Mouse (Mus musculus) heart, adult 8-10 months (tissue): Measurements from ENCODE around the gene Gins3. TPM values are rescaled to one million over a fixed set of nuclear protein-coding genes. Genes with fewer than 3 reads are reported as not detected.

Source experiments
- DNase-seq: peaks from one replicate; pipeline ENCODE4 v3.0.0; 2022; ENCODE audit warnings: low spot score
- total RNA-seq, 4 experiments: library from RNA; stranded (reverse); gene quantifications; 2 replicates each; pipeline ENCODE4 v1.2.4; 2022

Gene Gins3
- total RNA-seq, 4 experiments from 2014 or later = 0.71 to 1.9 (median 1.3) TPM

DNA sequence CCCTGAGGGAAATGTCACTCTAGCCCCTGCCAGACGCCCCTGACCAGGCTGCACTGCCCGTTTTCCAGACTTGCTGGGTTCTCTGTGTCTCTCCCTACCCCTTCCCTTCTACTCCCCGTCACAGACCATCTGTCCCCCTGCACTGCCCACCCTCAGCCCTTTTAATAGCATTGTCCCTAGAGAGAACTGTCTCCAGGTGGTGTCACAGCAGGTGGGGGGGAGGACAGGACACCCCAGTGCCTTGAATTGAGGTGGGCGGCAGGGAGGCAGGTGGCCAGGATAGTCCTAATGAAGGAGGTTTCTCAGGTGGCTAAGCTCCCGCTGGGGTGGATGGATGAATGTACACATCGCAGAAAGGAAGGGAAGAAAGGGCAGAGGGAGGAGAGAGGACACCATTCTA, 61.4 kb downstream of the Gins3 start:
- DNase-seq = no peak

Other genes starting within 250 kb of the Gins3 start
- gene Cfap20, start 198.6 kb upstream of the Gins3 start, total RNA-seq = 10 to 100 TPM; 19.8 to 24.3 (median 20.8) TPM
- 10 to 100 TPM; 17.3 to 30.2 (median 28.7) TPM for gene Csnk2a2, start 143.4 kb upstream of the Gins3 start, total RNA-seq
- not detected for gene Ccdc113, start 99.4 kb upstream of the Gins3 start, total RNA-seq
- not detected for gene Prss54, start 57.1 kb upstream of the Gins3 start, total RNA-seq
- gene Ndrg4, start 43.5 kb downstream of the Gins3 start, total RNA-seq = 100 to 1,000 TPM; 116 to 156 (median 143) TPM
- 10 to 100 TPM; 12.6 to 15.3 (median 14.0) TPM for gene Setd6, start 82.4 kb downstream of the Gins3 start, total RNA-seq
- gene Cnot1, start 174.0 kb downstream of the Gins3 start, total RNA-seq = 100 to 1,000 TPM in 2 of 4 experiments, 10 to 100 TPM in 2; 92.8 to 123 (median 107) TPM
- 100 to 1,000 TPM in 1 of 4 experiments, 10 to 100 TPM in 3; 63.8 to 106 (median 80.1) TPM for gene Sap18b, start 191.9 kb downstream of the Gins3 start, total RNA-seq
- 10 to 100 TPM; 11.2 to 13.5 (median 12.4) TPM for gene Slc38a7, start 220.1 kb downstream of the Gins3 start, total RNA-seq